Mouse (Mus musculus) embryo, embryonic 11.5 days (tissue): Measurements from ENCODE around the gene Qsox1.
A peak's percentile ranks its signal among the peaks of the same experiment; 100 is the strongest.

ENCODE experiments used
- DNase-seq: peaks from one replicate; pipeline ENCODE4 v3.0.0-alpha.2; 2012; ENCODE audit warnings: low read depth, low spot score

Qsox1 gene

DNA sequence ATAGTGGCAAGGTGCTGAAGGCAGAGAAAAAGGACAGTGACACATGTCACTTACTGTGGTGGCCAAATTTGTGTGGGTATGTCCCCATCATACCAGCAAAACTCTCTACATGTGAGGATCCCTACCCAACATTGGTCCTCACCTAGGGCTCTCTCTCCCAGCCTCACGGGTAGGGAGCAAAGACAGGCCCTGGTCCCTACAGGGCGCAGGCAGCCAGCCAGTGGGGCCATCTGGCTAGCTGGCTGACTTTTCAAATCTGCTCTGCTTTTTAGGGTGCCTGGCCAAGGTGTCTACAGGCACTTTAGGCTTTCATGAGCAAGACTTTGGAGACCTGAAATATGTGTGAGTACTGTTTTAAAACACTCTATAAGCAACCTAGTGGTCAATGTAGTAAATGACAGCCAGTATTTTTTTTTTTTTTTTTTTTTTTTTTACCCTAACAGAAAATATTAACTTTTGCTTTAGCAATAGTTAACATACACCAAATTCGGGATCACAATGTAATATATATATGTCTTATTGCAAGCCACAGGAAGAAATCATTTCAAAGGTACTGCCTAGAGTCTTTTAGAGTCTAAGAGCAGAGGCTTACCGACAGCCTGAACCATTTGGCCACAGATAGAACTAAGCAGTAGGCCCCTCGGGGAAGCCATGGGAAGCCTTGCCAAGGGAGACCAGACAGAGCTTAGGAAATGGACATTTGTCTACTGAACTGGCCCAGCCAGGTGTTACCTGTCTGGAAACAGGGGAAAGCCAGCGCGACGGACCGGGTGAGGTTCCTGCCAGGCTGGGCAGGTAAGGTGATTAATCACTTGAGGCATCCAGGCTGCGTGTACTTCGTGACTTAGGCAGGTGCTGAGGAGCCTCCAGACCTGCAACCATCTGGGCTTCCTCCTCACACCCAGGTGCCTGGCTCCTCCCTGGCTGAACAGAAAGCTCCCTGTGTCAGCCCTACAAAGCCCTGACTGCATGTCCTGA, 11.4 kb downstream of the Qsox1 start:
- DNase-seq: no peak

DNA sequence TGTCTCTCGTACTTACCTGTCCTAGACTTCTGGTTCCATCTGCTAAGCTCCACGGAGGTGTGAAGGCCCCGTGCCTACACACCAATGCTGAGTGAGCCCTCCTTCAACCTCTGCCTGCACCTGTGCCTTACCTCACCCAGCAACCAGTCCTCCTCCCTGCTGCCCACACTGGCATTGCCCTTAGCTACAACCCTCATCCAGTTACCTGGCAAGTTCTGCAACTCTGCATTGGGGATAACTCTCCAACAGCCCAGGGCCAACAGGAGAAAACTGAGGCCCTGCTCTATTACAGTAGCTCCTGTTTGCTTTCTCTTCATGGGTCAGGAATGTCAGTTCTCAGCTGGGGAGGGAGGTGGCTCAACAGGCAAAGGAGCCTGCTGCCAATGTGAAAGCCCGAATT, 14.7 kb downstream of the Qsox1 start:
- no peak for DNase-seq

DNA sequence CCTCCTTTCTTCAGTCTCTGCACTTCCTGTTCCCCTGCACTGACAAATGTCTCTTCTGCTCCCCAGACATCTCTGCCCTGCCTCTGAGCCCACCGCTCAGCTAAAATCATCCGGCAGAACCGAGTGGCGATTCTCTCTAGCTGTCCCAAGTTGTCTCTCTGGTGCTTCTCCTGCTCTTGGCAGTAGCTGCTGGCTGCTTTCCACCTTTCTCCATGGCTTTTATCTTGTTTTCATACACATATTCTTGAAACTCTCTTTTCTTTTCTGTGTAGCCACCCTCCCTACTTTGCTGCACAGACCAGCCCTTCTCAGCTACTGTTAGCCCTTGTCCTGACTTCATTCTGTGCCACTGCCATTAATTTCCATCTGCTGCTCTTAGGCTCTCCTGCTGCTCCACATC, 15.3 kb downstream of the Qsox1 start:
- DNase-seq: no peak

DNA sequence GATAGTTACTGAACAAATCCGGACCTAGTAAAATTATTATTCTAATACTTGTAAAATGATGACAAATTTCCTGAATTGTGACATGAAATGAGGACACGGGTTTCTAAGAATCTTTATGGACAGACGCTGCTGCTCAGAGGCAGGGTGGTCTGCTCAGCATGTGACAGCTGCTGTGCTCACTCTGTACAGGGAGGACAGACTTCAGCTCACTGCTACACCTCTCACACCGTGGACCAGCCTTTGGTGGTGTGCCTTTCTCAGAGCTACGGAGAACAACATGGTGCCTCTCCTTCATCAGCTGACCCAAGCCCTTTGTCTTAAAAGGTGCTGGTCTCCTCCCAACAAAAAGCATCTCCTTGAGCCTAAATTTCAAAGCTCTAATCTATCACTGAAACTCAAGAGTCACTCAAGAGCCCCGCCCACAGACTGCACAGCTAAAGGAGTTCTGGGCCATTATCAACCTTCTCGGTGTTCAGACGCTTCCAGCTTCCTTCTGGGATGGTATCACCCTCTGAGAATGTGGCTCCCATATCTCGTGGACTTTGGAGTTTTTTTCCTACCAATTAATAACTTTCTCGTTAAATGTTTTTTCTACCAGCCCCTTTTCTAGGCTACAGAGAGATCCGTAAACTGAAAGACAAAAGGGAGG, 15.8 kb downstream of the Qsox1 start:
- no peak for DNase-seq

DNA sequence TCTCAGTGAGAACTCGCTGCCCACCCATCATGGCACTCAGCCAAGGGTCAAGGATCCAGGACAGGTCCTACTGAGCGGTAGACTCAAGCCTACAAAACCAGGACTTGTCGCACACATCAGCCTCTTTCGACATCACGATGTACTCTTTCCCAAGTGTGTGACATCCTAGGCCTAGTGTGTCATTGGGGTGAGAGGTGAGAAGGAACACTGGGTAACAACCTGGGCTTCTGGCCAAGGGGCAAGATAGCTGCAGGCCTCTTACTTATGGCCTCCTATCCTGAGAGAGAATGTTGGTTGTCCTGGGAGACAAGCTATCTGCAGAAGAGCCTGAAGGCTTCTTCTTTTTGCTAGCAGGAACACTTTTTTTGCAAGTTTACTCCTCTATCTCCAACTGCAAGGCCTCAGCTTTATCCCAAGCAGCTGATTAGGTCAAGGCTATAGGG, 16.9 kb downstream of the Qsox1 start:
- DNase-seq: no peak

DNA sequence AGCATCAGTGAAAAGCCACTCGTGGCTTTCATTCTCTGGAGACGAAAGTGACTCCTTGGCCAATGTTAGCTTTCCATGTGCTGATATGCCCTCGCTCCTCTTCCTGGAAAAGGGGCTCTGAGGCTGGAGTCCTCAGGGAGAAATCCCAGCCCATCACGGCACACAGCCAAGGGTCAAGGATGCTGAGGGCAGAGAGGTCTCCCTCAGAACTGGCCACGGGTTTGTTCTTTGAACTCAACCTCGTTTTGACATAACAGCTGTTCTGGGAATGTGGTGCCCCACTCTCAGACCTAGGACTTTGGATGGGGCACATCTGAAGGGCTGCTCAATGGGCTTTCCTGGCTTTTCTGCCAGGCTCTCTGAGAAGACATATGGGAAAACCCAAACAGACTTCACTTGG, 17.8 kb downstream of the Qsox1 start:
- DNase-seq: no peak

DNA sequence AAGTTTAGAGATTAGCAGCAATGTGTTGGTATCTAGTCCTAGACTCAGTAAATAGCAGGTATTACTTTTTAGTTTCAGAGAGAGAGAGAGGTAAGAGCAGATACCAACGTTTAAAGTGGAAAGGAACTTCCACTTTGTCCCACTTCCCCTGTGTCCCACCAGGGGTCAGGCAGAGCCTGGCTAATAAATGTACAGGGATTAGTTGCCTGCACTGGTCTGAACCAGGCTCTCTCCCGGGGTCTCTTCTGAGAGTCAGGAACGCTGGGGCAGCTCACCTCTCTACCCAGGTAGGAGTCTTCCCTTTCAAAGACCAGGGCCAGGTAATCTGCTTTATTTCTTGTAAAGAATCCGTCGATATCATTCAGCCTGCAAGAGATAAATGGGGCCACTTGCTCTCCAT, 20.8 kb downstream of the Qsox1 start:
- DNase-seq: no peak

DNA sequence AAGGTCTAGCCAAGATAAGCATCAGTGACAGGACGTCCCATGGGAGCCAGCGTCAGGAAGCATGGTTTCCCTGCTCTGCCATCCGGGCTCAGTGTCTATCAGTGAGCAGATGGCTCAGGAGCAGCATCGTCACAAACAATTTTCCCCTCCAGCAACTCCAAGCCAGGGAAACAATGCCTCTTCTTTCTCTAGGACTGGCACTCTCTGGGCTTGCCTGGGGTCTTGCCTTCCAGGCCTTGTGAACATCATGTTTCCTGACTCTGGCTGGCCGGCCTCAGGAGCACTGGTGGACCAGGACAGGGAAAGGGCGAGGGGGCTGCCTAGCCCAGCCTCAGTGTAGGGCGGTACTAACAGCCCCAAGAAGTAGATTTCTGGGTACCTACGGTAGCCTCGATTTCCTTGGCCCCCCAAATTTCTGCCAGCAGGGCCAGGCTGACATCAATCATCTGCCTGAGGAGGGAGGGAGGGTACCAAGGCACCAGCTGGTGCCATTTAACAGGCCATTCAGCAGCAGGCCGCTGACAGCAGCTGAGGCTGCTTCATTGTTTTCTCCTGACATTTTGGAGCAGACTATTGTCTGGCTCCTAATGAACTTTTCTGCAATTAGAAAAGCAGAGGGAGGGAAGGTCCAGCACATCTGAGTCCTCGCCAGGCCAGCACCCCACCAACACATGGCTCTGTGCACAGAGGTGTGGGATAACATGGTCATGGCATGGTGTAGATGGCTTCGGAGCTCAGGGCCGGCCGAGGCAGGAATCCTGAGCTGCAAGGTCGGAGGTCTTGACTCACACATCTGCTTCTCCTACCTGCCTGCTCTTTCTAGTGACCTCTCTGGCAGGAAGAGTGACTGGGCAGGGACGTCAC, 22.3 kb downstream of the Qsox1 start:
- DNase-seq: no peak

DNA sequence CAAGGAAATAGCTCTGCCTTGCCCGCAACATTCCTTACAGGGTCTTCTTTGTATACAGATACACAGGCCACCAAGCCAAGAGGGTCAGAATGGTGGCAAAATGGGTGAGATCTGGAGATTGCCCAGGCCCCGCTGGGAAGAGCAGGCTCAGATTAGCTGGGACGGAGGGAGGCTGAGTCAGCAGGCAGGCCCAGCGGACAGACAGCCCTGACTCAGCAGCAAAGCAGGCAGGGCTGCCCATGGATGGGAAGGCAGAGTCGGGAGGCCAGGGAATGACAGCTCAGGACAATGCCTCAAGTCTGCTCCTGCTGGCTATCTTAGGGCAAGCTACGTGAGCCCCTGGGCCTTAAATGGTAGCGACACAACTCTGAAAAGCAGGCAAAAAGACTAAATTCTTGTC, 26.8 kb downstream of the Qsox1 start:
- no peak for DNase-seq

DNA sequence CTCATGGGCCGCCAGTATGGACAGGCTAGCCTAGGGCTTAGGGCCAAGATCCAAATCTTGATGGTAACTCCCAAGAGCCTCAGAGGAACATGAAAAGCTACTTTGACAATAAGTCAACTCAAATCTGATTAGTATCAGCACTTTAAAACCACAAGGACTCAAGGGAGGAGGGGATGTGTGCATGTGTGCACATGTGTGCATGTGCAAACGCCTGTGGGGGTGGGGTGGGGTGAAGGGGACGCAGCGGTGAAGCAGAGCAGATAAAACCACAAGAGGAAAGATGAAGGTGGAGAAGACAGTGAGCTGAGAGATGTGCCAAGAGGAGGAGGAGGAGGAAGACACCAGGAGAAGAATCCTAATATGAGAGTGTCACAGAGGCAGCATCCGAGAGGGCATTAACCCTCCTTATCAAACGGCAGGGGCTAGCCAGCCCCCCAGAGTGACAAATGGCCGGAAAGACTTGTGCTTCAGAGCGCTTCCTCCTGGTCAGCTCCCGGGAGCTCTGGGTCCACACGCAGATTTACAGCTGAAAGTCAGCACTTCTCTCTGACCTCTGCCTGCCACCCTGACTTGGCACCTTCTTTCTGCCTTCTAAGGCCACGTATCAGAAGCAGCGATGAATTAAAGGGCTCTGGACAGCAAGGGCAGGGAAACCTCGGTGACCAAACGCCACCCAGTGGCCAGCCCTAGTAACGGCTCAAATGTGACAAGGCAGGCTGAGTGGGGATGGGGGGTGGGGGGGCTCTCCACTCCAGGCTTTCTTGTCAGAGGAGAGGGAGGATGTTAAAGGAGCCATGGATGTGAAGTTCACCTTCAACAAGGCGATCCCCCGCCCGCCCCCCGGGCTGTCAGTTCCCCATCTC, 28.1 kb downstream of the Qsox1 start:
- DNase-seq: peak; percentile 38

DNA sequence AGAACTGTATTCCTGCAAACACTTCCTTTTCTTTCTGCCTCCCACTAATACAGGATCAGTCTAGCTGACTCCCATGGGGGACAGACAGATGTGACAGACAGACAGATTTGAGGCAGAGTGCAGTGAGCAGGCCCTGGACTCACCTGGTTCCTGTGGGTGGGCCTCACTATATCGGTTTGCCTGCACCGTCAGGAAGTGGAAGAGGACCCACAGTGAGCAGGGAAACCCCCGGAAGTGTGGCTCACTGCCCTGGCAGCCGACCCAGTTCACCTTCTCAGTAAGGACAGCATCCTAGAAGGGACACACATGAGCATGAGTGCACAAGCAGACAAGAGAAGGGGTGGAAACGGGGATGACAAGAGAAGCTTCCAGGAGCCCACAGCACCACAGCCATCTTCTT, 30.3 kb downstream of the Qsox1 start:
- no peak for DNase-seq

DNA sequence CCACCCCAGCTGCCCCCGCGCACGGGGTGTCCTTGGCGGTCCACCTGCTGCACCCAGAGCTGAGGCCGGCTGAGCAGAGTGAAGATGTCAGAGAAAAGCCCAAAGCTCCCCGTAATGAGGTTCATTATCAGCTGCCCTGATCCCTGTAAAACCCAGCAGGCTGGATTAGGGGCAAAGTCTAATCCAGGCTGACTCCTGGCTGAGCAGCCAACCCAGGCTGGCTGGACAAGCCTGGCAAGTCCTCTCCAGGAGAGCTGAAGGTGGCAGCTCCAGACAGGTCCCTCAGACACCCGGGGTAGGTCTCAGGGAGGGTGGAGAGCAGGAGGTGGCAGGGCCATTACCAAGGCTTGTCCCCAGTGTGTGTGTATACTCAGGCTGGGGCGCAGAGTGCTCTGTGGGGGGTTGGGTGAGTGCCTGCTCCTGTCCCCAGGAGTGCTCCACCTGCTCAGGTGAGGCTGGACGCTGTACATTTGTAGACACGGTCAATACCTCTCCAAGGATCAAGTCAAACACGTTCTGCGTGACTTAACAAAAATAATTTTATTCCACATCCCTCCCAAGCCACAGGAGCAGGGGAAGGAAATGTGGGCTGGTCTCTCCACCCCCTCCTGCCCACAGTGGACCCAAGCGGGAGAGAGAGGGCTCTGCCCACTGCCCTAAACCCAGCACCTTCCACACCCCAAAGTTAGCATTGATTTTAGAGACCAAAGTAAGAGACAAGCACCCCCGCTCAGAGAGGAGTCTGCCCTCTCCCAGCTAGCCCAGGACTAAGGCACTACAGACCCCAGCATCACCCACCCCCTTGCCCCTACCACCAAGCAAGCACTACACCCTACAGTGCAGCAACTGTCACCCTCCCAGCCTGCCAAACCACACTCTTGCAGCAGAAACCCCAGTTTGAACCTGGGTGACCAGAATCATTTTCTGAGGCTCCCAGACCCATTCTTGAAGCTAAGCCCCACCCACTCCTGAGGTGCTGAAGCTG, 34.8 kb downstream of the Qsox1 start:
- no peak for DNase-seq

DNA sequence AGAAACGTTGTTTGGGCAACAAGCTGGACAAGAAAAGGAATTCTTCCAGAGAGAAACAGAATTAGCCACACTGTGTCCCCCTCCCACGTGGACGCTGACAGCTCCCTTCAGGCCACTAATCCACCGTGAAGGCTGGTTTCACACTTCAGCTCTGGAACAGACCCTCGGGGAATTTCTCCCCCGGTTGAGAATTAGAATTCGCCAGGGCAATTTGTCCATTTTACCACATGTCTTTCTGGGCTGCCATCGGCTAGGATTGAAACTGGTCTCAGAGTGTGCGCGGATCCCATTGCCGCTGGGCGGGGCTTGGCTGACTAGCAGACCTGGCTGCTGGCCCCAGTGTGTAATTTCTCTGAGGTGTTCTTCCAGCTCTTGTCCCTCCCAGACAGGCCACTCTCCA, 53.5 kb downstream of the Qsox1 start:
- no peak for DNase-seq

DNA sequence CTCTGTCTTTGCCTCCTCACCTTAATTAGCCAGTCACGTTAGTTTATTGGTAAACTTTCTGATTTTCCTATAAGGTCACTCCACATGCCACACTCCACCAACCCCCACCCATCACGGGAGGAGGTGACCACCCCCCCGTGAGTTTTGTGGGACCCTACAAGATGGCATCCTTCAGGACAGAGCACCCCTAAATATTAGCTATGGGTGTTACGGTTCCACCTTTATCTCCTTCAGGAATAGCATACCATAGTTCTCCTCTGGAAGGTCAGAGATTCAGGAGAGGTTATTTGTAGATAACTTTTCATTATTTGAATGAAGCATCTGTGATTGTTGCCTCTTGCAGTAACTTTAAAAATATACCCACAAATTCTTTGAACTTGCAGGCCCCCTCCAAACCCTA, 54.0 kb downstream of the Qsox1 start:
- DNase-seq: no peak

DNA sequence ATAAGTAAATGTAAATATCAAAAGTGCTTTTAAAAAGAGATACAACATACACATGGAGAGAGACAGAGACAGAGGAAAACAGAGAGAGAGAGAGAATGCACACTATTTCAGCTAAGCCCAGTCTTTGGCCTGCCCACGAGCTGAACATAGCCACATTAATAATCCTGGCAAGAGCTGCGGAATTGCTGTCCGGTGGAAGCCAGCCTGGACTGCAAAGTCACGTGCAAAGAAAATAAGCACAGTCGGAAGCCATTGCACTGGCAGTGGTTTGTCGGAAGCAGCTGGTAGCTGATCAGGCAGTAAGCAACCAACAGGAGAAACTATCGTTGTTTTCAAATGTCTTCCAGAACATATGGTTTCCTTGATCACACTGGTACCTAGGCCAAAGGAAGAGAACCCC, 55.1 kb downstream of the Qsox1 start:
- no peak for DNase-seq

DNA sequence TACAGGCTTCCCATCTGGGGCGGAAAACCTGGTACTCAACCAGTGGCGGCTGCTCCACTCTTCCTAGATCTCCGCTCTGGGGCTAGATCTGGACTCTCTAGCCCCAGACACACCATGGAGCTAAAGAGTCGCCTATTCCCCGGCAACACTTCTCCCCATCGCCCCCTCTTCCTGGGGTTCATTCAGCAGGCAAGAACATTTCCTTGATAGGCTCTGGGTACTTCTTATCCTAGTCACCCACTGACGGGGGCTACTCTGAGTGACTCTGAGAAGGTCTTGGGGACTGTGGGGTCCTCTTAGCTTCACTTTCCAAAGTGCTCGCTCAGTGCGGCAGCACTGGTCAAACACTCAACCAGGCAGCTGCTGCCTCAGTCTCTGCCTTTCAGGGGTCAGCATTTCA, 59.3 kb downstream of the Qsox1 start:
- no peak for DNase-seq

DNA sequence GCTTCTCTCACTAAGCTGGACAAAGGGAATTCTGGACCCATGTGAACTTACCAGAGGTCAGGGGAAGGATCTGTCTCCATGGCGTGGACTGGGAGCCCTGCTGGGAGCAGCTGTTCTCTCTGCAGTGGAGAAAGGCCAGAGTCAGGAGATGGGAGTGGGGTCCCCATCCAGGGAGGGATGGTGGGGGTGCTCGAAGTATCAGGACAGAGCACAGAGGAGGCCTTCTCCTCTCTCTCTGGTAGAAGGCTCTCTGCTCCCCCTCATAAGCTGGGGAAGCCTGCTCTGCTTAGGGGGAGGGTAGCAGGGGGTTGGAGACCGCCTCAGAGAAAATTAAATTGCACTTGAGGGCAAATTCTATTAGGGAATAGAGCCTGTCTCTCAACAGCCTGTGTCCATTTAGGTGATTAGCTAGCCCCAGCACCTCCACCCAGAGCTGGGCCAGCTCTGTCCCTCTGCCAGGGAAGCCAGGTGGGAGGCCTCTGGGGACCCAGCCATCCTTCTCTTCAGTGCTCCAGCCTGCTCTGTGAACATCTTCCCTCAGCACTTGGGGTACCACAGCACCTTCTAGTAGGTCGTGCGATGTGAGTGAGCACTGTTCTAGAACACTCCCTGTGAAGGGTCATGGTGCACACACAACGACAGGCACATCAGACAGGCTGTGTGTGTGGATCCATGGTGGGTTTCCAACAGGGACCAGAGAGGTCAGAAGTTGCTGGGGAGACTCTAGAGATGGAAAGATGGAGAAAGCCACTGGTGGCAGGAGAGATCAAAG, 61.0 kb downstream of the Qsox1 start, which contains the start of gene Lhx4:
Gene Lhx4, minus strand, starts transcription at position 201 of the 772 bp plus-strand sequence.
- DNase-seq: no peak

DNA sequence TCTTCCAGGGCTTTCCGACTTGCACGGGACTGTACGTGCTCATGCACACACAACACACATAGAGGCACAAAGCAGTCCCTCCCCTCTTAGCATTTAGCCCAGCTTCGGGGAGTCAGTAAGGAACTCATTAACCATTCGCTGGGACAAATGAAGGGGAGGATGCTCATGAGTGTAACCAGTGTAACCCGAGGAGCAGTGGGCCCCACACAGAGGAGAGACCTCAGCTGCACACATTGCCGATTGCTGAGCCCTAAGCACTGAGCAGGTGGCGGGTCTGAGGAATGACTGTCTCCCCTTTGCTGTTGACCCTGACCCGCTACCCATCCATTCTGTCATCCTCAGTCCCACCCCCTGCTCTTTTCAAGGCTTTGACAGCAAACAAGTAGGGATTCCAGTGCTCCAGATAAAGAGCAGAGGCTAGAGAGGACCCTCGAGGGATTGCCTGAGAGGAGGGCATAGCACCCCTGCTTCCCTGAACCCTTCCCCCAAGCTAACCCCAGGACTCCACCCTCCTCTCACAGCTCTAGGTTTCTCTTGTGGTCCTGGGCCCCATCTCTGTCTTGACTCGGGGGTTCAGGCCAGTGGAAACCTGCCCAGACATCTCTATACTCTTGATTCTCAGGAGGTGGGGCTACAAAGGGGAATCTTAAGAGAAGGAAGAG, 62.0 kb downstream of the Qsox1 start:
- no peak for DNase-seq
